Mouse (Mus musculus) bone marrow macrophage, adult 2 months (primary cell): ENCODE data around the gene Slco1c1.

ENCODE experiments used
- CTCF ChIP-seq: IDR thresholded peaks from 2 replicates; pipeline ENCODE4 v1.5.1; 2012; ENCODE audit warnings: low read depth, mild to moderate bottlenecking, low read length, moderate library complexity
- POLR2A ChIP-seq: IDR thresholded peaks from 2 replicates; pipeline ENCODE4 v1.6.1; 2012; ENCODE audit warnings: mild to moderate bottlenecking, low read depth, low read length, borderline replicate concordance

DNA sequence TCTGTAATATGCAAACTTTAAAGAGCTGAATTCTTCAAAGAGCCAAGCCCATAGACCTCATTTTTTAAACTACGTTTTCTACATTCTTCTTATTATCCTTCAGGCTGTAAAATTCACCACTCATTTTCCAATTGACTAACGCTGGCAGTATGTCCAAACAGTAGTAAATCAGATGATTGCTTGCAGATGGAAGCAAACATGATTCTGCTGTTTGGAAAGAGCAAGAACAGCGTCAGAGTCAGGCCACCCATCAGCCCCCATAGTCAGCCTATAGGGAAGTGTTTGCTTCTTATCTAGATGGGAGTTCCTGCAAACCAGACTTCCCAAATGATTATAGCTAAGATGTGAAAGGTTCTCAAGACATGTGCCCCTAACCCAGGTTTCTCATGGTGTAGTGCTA lies 13.1 kb downstream of the Slco1c1 start:
- TF ChIP-seq CTCF = no peak
- TF ChIP-seq POLR2A = no peak
